Mouse (Mus musculus) liver, embryonic 16.5 days (tissue): Measurements from ENCODE around the gene Slc38a4. TPM values are rescaled to one million over a fixed set of nuclear protein-coding genes. Genes with fewer than 3 reads are reported as not detected.

Experiments
- polyA plus RNA-seq: library from polyadenylated mRNA; unstranded; fragments of >200 nt; fragmentation: Nextera tagmentation; extraction: Ambion mirVana; gene quantifications from 2 replicates; pipeline ENCODE4 v1.2.1, GENCODE M21; 2015

Slc38a4 gene
- polyA plus RNA-seq, 1 experiment from 2014 or later: 83.8 TPM

Other genes with a start within 250 kb of the Slc38a4 start
- gene Pced1b, start 191.2 kb upstream of the Slc38a4 start, polyA plus RNA-seq: 3.4 and 3.8 TPM in 2 replicates
- gene Amigo2, start 191.3 kb upstream of the Slc38a4 start, polyA plus RNA-seq: 0.98 and 1.1 TPM in 2 replicates